In the genomic region with DNA sequence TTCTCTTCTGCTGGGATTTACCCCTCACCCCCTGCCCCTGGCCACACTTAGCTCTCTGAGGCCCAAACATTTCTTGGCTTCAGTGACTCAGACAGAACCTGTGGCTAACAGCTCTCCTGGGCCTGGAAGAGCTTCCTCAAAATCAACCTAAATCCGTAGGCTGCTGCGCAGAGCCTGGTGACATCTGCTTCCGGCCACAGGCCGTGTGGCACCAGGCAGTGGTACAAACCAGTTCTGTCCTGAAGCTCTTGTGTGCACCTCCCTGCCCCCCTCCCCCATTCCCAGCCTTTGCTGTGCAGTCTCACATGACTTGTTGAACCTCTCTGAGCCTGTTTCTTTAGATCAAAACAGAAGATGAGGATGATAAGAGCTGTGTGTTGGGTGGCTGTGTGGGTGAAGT, we compare ENCODE assay signal across 8 mouse cellular contexts. TPM values are rescaled to one million over a fixed set of nuclear protein-coding genes. Genes with fewer than 3 reads are reported as not detected.
DNase-seq lines count a peak whose midpoint lies in the region; ATAC-seq and TF ChIP-seq lines count a peak whose summit lies in the region.

No protein-coding gene starts in this region.

- WGBS in heart, embryonic 16.5 days: 79% methylated on average over 4 of the region's 4 CpGs
- 17% methylated on average over 4 of the region's 4 CpGs for WGBS in liver, embryonic 15.5 days (ENCODE audit: insufficient replicate concordance)
- WGBS in stomach, embryonic 15.5 days: 74% methylated on average over 4 of the region's 4 CpGs

- H3K4me3 ChIP-seq in heart, embryonic 16.5 days (ENCODE audit: low read length): peak overlapping the region; percentile 41
- peak overlapping the region; percentile 68 to 96 for H3K4me3 ChIP-seq in MEL (ENCODE audit: control insufficient read depth in 1 of 2, insufficient read depth in 1 of 2, low read depth in 2 of 2, low read length in 2 of 2)
- peak overlapping the region; percentile 41 for H3K4me3 ChIP-seq in liver, embryonic 15.5 days (replicated peaks)
- H3K4me3 ChIP-seq in stomach, embryonic 15.5 days (replicated peaks): peak overlapping the region; percentile 8; the same call in 1 of the 2 replicates

- H3K27ac ChIP-seq in heart, embryonic 16.5 days (ENCODE audit: low read length): peak overlapping the region; percentile 53
- H3K27ac ChIP-seq in MEL (ENCODE audit: control insufficient read depth, low read depth, low read length): peak overlapping the region; percentile 96
- peak overlapping the region; percentile 79 for H3K27ac ChIP-seq in liver, embryonic 15.5 days (replicated peaks)
- H3K27ac ChIP-seq in stomach, embryonic 15.5 days: peak overlapping the region; percentile 7; the same call in 1 of the 2 replicates

- peak overlapping the region; percentile 31 for H3K4me2 ChIP-seq in heart, embryonic 16.5 days (ENCODE audit: low read depth, low read length)
- peak overlapping the region; percentile 40 for H3K4me2 ChIP-seq in liver, embryonic 15.5 days
- no peak overlapping the region for H3K4me2 ChIP-seq in stomach, embryonic 15.5 days

- no peak for TF ChIP-seq CTCF in MEL (IDR thresholded peaks at IDR 0.05 in 2 of 3, conservative IDR thresholded peaks at IDR 0.05 in 1 of 3; ENCODE audit: control insufficient read depth in 1 of 3, insufficient read depth in 1 of 3, low read depth in 2 of 3, low read length in 3 of 3, poor library complexity in 1 of 3, severe bottlenecking in 1 of 3)

- DNase-seq in heart, postnatal 25 days (ENCODE audit: low spot score): no peak
- DNase-seq in MEL (ENCODE audit: low read depth, low spot score): peak; percentile 93
- DNase-seq in left cerebral cortex, adult 18-20 months (ENCODE audit: low spot score in 2 of 2): no peak
- DNase-seq in kidney, postnatal 10 days: no peak
- no peak for DNase-seq in neural tube, embryonic 10.5 days (ENCODE audit: extremely low spot score, low spot score)

- H3K36me3 ChIP-seq in heart, embryonic 16.5 days (ENCODE audit: control insufficient read depth, insufficient read depth): no peaks in the 10 kb centered on the region
- H3K36me3 ChIP-seq in MEL (ENCODE audit: control insufficient read depth in 1 of 2, insufficient read depth in 2 of 2, low read length in 2 of 2): peaks cover 0 to 58% of the 10 kb centered on the region in 2 experiments; a peak in 2 of 4 replicates
- H3K36me3 ChIP-seq in liver, embryonic 15.5 days (replicated peaks): no peaks in the 10 kb centered on the region
- no peaks in the 10 kb centered on the region for H3K36me3 ChIP-seq in stomach, embryonic 15.5 days

- H3K9me3 ChIP-seq in heart, embryonic 16.5 days (replicated peaks; ENCODE audit: control insufficient read depth, low read length): no peaks in the 10 kb centered on the region
- H3K9me3 ChIP-seq in MEL (replicated peaks; ENCODE audit: insufficient read depth, low read length): no peaks in the 10 kb centered on the region
- H3K9me3 ChIP-seq in liver, embryonic 15.5 days (replicated peaks): no peaks in the 10 kb centered on the region
- H3K9me3 ChIP-seq in stomach, embryonic 15.5 days: no peaks in the 10 kb centered on the region

- H3K9ac ChIP-seq in heart, embryonic 16.5 days (ENCODE audit: low read length): peak overlapping the region; percentile 51
- peak overlapping the region; percentile 96 for H3K9ac ChIP-seq in MEL (ENCODE audit: control insufficient read depth, low read depth, low read length, poor library complexity, severe bottlenecking)
- H3K9ac ChIP-seq in liver, embryonic 15.5 days: no peak overlapping the region
- no peak overlapping the region for H3K9ac ChIP-seq in stomach, embryonic 15.5 days

- no peak for TF ChIP-seq RAD21 in MEL (IDR thresholded peaks at IDR 0.05; ENCODE audit: low read depth, low read length)

- peak in 1 of 2 experiments; percentile 47; a peak in 1 of 4 replicates for TF ChIP-seq POLR2A in MEL (IDR thresholded peaks at IDR 0.05; ENCODE audit: control insufficient read depth in 1 of 2, insufficient read depth in 1 of 2, low read depth in 1 of 2, low read length in 2 of 2, poor library complexity in 1 of 2)

- no peak; the same call in 1 of the 2 replicates for ATAC-seq in heart, embryonic 16.5 days (replicated peaks; ENCODE audit: extremely low read depth, insufficient read depth, low FRiP score)
- ATAC-seq in liver, embryonic 15.5 days (ENCODE audit: insufficient read depth): peak; percentile 38; the same call in 1 of the 2 replicates
- no peak for ATAC-seq in stomach, embryonic 15.5 days (ENCODE audit: insufficient read depth, low FRiP score, low read depth)

- no peaks in the 10 kb centered on the region for H3K27me3 ChIP-seq in heart, embryonic 16.5 days (ENCODE audit: control insufficient read depth, insufficient read depth, low read length)
- H3K27me3 ChIP-seq in MEL (ENCODE audit: control insufficient read depth in 1 of 2, insufficient read depth in 2 of 2, low read length in 2 of 2): no peaks in the 10 kb centered on the region
- H3K27me3 ChIP-seq in liver, embryonic 15.5 days: no peaks in the 10 kb centered on the region
- H3K27me3 ChIP-seq in stomach, embryonic 15.5 days (replicated peaks): no peaks in the 10 kb centered on the region

- H3K4me1 ChIP-seq in heart, embryonic 16.5 days (ENCODE audit: control insufficient read depth, insufficient read depth, low read length): peaks cover 9% of the 10 kb centered on the region
- peaks cover 20 to 67% of the 10 kb centered on the region in 2 experiments for H3K4me1 ChIP-seq in MEL (ENCODE audit: control insufficient read depth in 1 of 2, insufficient read depth in 2 of 2, low read length in 2 of 2)
- H3K4me1 ChIP-seq in liver, embryonic 15.5 days (replicated peaks): peaks cover 25% of the 10 kb centered on the region
- H3K4me1 ChIP-seq in stomach, embryonic 15.5 days: 0 out of 2 replicates have a peak, but pooled peaks cover 3% of the 10 kb centered on the region

- peak; percentile 65 to 69 for TF ChIP-seq EP300 in MEL (IDR thresholded peaks at IDR 0.05; ENCODE audit: low read depth in 1 of 2, low read length in 2 of 2)

- intact Hi-C loops in heart, postnatal 25 days (cut with DNase I): no loop called here

- H3K79me2 ChIP-seq in MEL (ENCODE audit: control insufficient read depth, insufficient read depth, low read length, poor library complexity): peaks cover 50% of the 10 kb centered on the region

TF ChIP-seq in MEL, 35 proteins besides CTCF, POLR2A, EP300 and RAD21 (continues in another document):
- TF ChIP-seq BHLHE40 (IDR thresholded peaks at IDR 0.05; ENCODE audit: borderline replicate concordance, low read depth, low read length): peak; percentile 85
- no peak; the same call in 1 of the 2 replicates for TF ChIP-seq GABPA (IDR thresholded peaks at IDR 0.05; ENCODE audit: low read depth, low read length)
- TF ChIP-seq POLR2AphosphoS5 (IDR thresholded peaks at IDR 0.05; ENCODE audit: borderline replicate concordance, low read depth, low read length): no peak
- TF ChIP-seq HCFC1 (IDR thresholded peaks at IDR 0.05; ENCODE audit: low read depth, low read length): peak; percentile 60; the same call in 1 of the 2 replicates
- no peak for TF ChIP-seq MAFK (IDR thresholded peaks at IDR 0.05; ENCODE audit: borderline replicate concordance, low read depth, low read length)
- peak; percentile 69; the same call in 1 of the 2 replicates for TF ChIP-seq ELF1 (IDR thresholded peaks at IDR 0.05; ENCODE audit: low read depth, low read length)
- no peak; the same call in 1 of the 2 replicates for TF ChIP-seq ZKSCAN1 (IDR thresholded peaks at IDR 0.05; ENCODE audit: low read depth, low read length)
- peak; percentile 91; the same call in 1 of the 2 replicates for TF ChIP-seq SIN3A (IDR thresholded peaks at IDR 0.05; ENCODE audit: low read length)
- TF ChIP-seq CHD1 (IDR thresholded peaks at IDR 0.05; ENCODE audit: low read depth, low read length): no peak; the same call in 1 of the 2 replicates
- TF ChIP-seq RCOR1 (IDR thresholded peaks at IDR 0.05; ENCODE audit: low read depth, low read length): peak; percentile 62
- TF ChIP-seq GATA1 (IDR thresholded peaks at IDR 0.05; ENCODE audit: low read depth, low read length): no peak; the same call in 1 of the 2 replicates
- no peak for TF ChIP-seq ZC3H11A (IDR thresholded peaks at IDR 0.05; ENCODE audit: low read depth, low read length)
- TF ChIP-seq MEF2A (IDR thresholded peaks at IDR 0.05; ENCODE audit: extremely low read depth, insufficient replicate concordance, low read depth, low read length, poor library complexity, severe bottlenecking): no peak
- TF ChIP-seq ZMIZ1 (IDR thresholded peaks at IDR 0.05; ENCODE audit: low read depth, low read length): no peak
- TF ChIP-seq KAT2A (conservative IDR thresholded peaks at IDR 0.05; ENCODE audit: low read depth, low read length): no peak
- peak; percentile 74; the same call in 1 of the 2 replicates for TF ChIP-seq MYC (IDR thresholded peaks at IDR 0.05; ENCODE audit: low read depth, low read length)
- no peak for TF ChIP-seq UBTF (IDR thresholded peaks at IDR 0.05; ENCODE audit: borderline replicate concordance, insufficient read depth, low read depth, low read length)
- no peak for TF ChIP-seq USF2 (IDR thresholded peaks at IDR 0.05; ENCODE audit: borderline replicate concordance in 1 of 2, insufficient read depth in 1 of 2, low read depth in 1 of 2, low read length in 2 of 2)
- peak; percentile 57 for TF ChIP-seq NELFE (IDR thresholded peaks at IDR 0.05; ENCODE audit: low read depth, low read length)
- TF ChIP-seq TAL1 (IDR thresholded peaks at IDR 0.05; ENCODE audit: low read length): peak; percentile 83

RNA-seq across cellular contexts. Expression of gene Laptm5, which starts 1.1 kb away (rescaled TPM):
- 37.5 and 61.2 TPM in 2 replicates for polyA plus RNA-seq in heart, embryonic 16.5 days (2015; fragmentation: Nextera tagmentation; extraction: Ambion mirVana)
- total RNA-seq in heart, postnatal 25 days (2021): 10 to 100 TPM; 17.8 to 18.4 TPM
- 101 and 116 TPM in 2 replicates for total RNA-seq in MEL (2012; rRNA removed)
- polyA plus RNA-seq in MEL (2012; ENCODE audit: insufficient read depth in 1 of 2, insufficient read length in 2 of 2, low read depth in 1 of 2, low replicate concordance in 2 of 2, missing spikeins in 1 of 2): 100 to 1,000 TPM; 234 to 696 TPM
- 80.7 and 81.0 TPM in 2 replicates for polyA plus RNA-seq in liver, embryonic 15.5 days (2015; fragmentation: Nextera tagmentation; extraction: Ambion mirVana)
- 49.7 and 49.9 TPM in 2 replicates for polyA plus RNA-seq in stomach, embryonic 15.5 days (2015; fragmentation: Nextera tagmentation; extraction: Ambion mirVana)
- 10 to 100 TPM; 34.2 to 35.2 TPM for total RNA-seq in left cerebral cortex, adult 18-20 months (2021)

RNA-seq across cellular contexts. Expression of gene Matn1, which starts 30.2 kb away (rescaled TPM):
- polyA plus RNA-seq in heart, embryonic 16.5 days (2015; fragmentation: Nextera tagmentation; extraction: Ambion mirVana): 0.47 and 1.2 TPM in 2 replicates
- not detected for total RNA-seq in heart, postnatal 25 days (2021)
- total RNA-seq in MEL (2012; rRNA removed): not detected in 2 replicates
- not detected for polyA plus RNA-seq in MEL (2012; ENCODE audit: insufficient read depth in 1 of 2, insufficient read length in 2 of 2, low read depth in 1 of 2, low replicate concordance in 2 of 2, missing spikeins in 1 of 2)
- 0.07 and 0.23 TPM in 2 replicates for polyA plus RNA-seq in liver, embryonic 15.5 days (2015; fragmentation: Nextera tagmentation; extraction: Ambion mirVana)
- 0.06 TPM in 1 of 2 replicates, not detected in the other for polyA plus RNA-seq in stomach, embryonic 15.5 days (2015; fragmentation: Nextera tagmentation; extraction: Ambion mirVana)
- under 1 TPM; 0.54 to 0.88 TPM for total RNA-seq in left cerebral cortex, adult 18-20 months (2021)

Comparison
In these comparisons a context has a peak if more than half of its experiments do, and no peak if none do; other contexts are left out.
1. H3K27ac ChIP-seq: peak in every context shown above with its lines; median percentile 96 in MEL; 79 in liver, embryonic 15.5 days; 53 in heart, embryonic 16.5 days; 7 in stomach, embryonic 15.5 days.
2. H3K4me3 ChIP-seq: peak in every context shown above with its lines; median percentile 82 in MEL; 41 in heart, embryonic 16.5 days; 41 in liver, embryonic 15.5 days; 8 in stomach, embryonic 15.5 days.
3. H3K9ac ChIP-seq: peak in heart, embryonic 16.5 days (single experiment) and MEL (single experiment); none in liver, embryonic 15.5 days (single experiment) and stomach, embryonic 15.5 days (single experiment).